Mouse (Mus musculus) activated CD4-positive, CD25-positive, alpha-beta regulatory T cell (primary cell): ENCODE data around the gene Olfr1154. TPM values are rescaled to one million over a fixed set of nuclear protein-coding genes. Genes with fewer than 3 reads are reported as not detected.

ENCODE experiments used
- polyA plus RNA-seq, 2 experiments: library from polyadenylated mRNA; unstranded; fragments of 100-300 nt; shearing (Covaris generic); gene quantifications; one replicate each; pipeline ENCODE4 v1.2.1; 2017

Gene Olfr1154
- polyA plus RNA-seq: under 1 TPM in 1 of 2 experiments, not detected in 1; 0.20 TPM

DNA sequence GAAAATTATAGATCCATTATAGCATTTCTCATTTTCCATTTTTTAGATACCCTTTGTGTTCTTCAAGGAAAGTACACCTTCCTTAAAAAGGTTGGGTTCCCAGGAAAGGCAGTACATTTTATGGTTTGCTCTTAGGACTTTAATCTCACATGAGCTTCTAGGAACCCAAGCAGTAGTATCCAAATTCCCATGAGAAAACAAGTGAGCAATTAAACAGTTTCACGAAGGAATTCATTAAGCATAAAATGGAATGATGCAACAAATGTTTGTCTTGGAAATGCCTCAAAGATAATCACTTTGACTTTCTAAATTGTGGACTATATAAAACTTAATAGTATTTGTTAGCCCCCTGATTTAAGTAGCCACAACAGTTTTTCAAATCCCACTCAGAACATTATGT is at the start of gene Olfr1154:
Olfr1154 (minus strand) TSS at position 101 of the 400 bp plus-strand sequence.

DNA sequence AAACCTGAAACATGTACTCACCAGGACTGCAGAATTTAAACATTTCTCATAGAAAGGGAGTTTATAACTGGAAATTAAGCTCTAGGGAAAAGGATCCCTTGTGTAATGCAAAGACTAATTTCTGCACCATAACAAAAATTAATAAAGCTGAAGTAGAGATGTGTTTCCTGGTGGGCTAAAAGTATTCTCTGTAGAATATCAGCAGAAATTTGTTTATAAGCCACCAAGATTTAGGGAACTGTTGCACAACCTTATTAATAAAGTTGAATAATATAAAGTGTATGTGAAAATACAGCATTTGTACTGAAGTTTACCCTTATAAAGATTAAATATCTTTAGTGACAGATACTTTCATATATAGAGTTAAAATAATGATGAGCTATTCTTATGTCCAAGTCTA is 48.0 kb upstream of the Olfr1154 start, which contains the start of gene Olfr1156:
Olfr1156 (minus strand) TSS at position 101 of the 400 bp plus-strand sequence.

DNA sequence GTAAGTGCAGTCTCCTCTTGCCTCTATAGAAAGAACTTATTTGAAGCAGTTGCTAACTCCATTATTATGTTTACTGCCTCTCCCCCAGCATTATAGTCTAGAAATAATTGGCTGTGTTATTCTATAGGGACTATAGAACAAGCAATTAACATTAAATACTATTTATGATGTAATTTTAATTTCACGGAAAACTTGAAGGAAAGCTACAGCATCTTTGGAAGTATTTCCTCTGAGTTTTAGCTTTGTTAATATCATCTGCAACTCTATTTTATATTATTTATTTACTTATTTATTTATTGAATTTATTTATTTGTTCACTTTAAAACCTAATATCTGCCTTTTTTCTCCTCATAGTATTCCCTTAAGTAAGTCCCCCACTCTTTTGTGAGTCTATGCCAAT is 40.1 kb upstream of the Olfr1154 start, which contains the start of gene Olfr1155:
Olfr1155 (minus strand) TSS at position 101 of the 400 bp plus-strand sequence.

DNA sequence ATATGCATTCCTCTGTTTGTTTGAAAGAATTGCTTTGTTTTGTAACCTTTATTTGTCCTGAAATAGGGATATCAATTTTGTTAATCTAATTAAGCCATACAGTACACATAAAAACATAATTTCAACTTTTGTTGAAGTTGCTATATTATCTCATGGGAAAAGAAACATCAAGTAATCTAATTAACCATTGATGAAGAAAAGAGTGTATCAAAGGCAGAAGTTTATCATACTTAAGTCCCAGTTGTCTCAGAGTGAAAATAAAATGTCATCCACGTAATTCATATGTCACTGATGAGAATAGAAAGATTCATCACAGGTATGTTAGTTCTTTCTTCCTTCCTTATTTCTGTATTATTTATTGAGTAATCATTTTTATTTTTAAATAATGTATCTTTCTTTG is 10.3 kb downstream of the Olfr1154 start, which contains the start of gene Olfr1153:
Olfr1153 (plus strand) TSS at position 301 of the 400 bp plus-strand sequence.

DNA sequence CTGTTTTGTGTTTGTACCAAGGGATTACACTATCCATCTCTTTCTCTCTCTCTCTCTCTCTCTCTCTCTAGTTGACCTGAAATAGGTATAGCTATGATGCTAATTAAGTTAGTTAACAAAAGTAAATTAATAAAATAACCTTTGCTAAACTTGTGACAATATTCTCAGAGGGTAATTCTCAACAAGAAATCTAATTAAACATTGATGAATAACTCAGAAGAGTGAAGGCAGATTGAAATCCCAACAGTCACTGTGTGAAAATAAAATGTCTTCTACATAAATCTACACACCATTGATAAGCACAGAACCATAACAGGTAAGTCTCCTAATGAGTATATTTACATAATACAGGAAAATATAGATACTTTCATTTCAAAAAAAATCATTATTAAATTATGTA is 38.8 kb downstream of the Olfr1154 start, which contains the start of gene Olfr1152:
Olfr1152 (plus strand) TSS at position 301 of the 400 bp plus-strand sequence.

DNA sequence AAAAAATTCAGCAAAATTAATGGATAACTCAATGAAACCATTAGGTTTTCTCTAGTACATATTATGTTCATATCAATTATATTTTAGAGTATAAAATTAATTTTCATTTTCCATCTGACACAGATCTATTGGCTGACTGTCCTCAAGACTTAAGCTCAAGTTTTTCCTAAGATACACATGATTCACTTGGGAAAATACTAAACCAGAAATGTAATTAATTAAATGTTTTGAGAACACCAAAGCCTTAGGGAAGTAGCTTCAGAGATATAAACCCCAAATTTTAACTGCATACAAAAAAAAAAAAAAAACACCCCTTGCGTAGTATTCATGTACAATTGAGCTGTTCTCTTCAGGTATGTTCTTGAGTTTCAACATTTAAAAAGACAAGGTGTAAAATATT is 49.4 kb downstream of the Olfr1154 start, which contains the start of gene Olfr1151:
Olfr1151 (plus strand) TSS at position 301 of the 400 bp plus-strand sequence.

Other genes with a start within 250 kb of the Olfr1154 start
- gene Olfr1134, start 246.7 kb downstream of the Olfr1154 start, polyA plus RNA-seq: not detected
- not detected for gene Olfr1135, start 231.5 kb downstream of the Olfr1154 start, polyA plus RNA-seq
- gene Olfr1136, start 211.2 kb downstream of the Olfr1154 start, polyA plus RNA-seq: not detected
- not detected for gene Olfr1137, start 192.0 kb downstream of the Olfr1154 start, polyA plus RNA-seq
- under 1 TPM in 1 of 2 experiments, not detected in 1; 0.11 TPM for gene Olfr1138, start 165.2 kb downstream of the Olfr1154 start, polyA plus RNA-seq
- gene Olfr1140, start 161.4 kb downstream of the Olfr1154 start, polyA plus RNA-seq: under 1 TPM in 1 of 2 experiments, not detected in 1; 0.31 TPM
- not detected for gene Olfr1141, start 151.2 kb downstream of the Olfr1154 start, polyA plus RNA-seq
- gene Olfr152, start 125.7 kb downstream of the Olfr1154 start, polyA plus RNA-seq: not detected
- gene Olfr1143, start 104.6 kb downstream of the Olfr1154 start, polyA plus RNA-seq: not detected
- gene Olfr1145, start 95.3 kb downstream of the Olfr1154 start, polyA plus RNA-seq: not detected
- gene Olfr1148, start 74.6 kb downstream of the Olfr1154 start, polyA plus RNA-seq: under 1 TPM; 0.27 to 0.42 TPM
- gene Olfr1150-ps1, start 61.2 kb downstream of the Olfr1154 start, polyA plus RNA-seq: not detected
- gene Olfr1151, start 49.3 kb downstream of the Olfr1154 start, polyA plus RNA-seq: under 1 TPM in 1 of 2 experiments, not detected in 1; 0.45 TPM
- gene Olfr1152, start 38.7 kb downstream of the Olfr1154 start, polyA plus RNA-seq: under 1 TPM in 1 of 2 experiments, not detected in 1; 0.06 TPM
- under 1 TPM in 1 of 2 experiments, not detected in 1; 0.22 TPM for gene Olfr1153, start 10.2 kb downstream of the Olfr1154 start, polyA plus RNA-seq
- gene Olfr1155, start 40.0 kb upstream of the Olfr1154 start, polyA plus RNA-seq: not detected
- under 1 TPM; 0.06 to 0.07 TPM for gene Olfr1156, start 47.9 kb upstream of the Olfr1154 start, polyA plus RNA-seq
- under 1 TPM in 1 of 2 experiments, not detected in 1; 0.08 TPM for gene Olfr1157, start 63.1 kb upstream of the Olfr1154 start, polyA plus RNA-seq
- not detected for gene Olfr74, start 69.5 kb upstream of the Olfr1154 start, polyA plus RNA-seq
- gene Olfr1158, start 84.9 kb upstream of the Olfr1154 start, polyA plus RNA-seq: not detected
- gene Olfr1160, start 103.1 kb upstream of the Olfr1154 start, polyA plus RNA-seq: not detected
- under 1 TPM in 1 of 2 experiments, not detected in 1; 0.41 TPM for gene Olfr1161, start 117.6 kb upstream of the Olfr1154 start, polyA plus RNA-seq
- under 1 TPM in 1 of 2 experiments, not detected in 1; 0.11 TPM for gene Olfr73, start 132.5 kb upstream of the Olfr1154 start, polyA plus RNA-seq
- gene Olfr1162, start 146.0 kb upstream of the Olfr1154 start, polyA plus RNA-seq: not detected
- gene Olfr1163, start 166.7 kb upstream of the Olfr1154 start, polyA plus RNA-seq: not detected
- gene Olfr1164, start 188.8 kb upstream of the Olfr1154 start, polyA plus RNA-seq: not detected
- not detected for gene Olfr1166, start 223.1 kb upstream of the Olfr1154 start, polyA plus RNA-seq